Mouse (Mus musculus): ENCODE results near the gene Gm16867. TPM values are rescaled to one million over a fixed set of nuclear protein-coding genes. Genes with fewer than 3 reads are reported as not detected.
"Not testable (repeated sequence)": the region's sequence is repeated elsewhere in the genome, so short reads cannot be mapped to it uniquely, and the experiment has no call there.

Gene Gm16867
- total RNA-seq, 4 experiments from 2014 or later = 4.7 to 6.1 (median 5.4) TPM

DNA sequence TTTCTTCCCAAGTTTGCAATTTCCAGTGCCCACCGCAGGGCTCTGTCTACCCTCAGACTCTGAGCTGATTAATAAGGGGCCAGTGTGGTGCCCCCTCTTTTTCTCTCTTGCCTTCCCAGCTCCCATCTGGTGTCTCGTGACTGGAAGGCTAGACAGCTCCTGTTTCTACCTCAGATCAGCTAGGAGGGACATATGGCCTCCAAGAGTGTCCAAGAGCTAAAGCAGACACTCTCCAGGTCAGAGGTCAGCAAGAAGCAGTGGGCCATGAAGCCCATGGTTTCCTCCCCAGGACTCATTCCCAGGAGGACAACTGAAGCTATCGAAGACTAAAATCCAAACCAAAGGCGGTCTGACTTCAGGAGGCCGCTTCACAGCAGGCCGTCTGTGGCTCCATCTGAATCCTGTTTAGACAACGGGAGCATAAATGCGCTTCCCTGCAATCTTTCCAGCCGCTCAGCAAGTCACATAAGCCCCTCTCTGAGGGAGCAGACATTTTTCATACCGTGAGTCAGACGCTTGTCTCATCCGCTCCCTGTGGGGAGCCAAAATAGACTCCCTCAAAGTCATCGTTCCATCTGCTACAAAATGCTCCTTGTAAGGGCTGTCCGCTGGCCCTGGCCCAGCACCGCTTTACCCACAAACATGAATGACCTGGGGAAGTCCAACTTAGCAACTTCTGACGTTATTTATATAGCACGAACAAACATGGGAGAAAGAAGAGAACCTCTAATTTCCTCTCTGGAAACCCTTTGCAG, 35.4 kb downstream of the Gm16867 start:
- DNase-seq (ENCODE audit: low spot score in 2 of 2) = not testable (repeated sequence)

DNA sequence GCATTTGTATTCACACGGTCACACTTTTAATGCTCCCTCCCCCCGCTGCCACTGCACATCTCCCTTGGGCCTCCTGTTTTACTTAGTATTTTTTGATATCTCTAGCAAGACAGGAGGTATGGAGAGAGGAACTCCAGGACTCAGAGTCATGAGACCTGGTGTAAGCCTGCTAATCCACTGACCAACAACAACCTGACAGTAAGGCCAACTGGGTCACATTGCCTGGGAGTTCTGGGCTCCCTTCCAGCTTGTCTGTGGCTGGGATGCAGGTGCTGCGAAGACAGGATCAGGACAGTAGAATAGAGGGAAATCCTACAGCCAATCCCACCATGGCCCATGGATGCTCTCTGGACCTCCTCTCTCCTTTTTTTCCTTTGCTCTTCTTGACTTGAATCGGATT, 38.7 kb downstream of the Gm16867 start:
- DNase-seq (ENCODE audit: low spot score in 2 of 2) = not testable (repeated sequence)

DNA sequence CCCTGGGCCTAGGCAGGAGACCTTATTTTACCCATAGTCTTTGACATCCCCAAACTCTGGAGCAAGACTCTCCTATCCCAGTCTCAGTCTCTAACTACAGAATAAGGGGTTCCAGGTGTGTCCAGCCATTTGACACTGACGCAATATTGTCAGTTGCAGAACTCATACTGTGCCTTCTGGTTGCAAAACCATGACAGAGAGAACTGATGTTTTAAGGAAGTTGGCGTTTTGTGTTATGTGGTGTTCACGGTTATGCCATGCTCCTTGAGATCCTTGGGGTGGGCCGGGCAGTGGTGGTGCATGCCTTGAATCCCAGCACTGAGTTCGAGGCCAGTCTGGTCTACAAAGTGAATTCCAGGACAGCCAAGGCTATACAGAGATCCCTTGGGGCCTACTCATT, 45.5 kb downstream of the Gm16867 start:
- not testable (repeated sequence) for DNase-seq (ENCODE audit: low spot score in 2 of 2)

DNA sequence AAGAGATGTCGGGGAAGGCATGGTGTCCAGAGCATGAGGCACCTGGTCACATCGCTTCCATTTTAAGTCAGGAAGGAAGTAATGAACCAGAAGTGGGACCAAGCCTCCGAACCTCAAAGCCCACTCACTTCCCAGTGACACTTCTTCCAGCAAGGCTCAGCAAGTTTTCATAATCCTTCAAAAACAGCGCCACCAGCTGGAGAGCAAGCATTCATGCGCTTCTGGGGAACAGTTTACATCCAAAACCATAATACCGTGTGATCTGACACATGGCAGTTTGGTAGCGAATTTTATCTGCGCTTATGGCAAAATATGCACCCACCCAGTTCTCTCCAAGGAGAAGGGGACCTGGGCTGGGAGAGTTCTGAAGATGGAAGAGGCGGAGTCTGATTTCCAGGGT, 48.5 kb downstream of the Gm16867 start:
- not testable (repeated sequence) for DNase-seq (ENCODE audit: low spot score in 2 of 2)

DNA sequence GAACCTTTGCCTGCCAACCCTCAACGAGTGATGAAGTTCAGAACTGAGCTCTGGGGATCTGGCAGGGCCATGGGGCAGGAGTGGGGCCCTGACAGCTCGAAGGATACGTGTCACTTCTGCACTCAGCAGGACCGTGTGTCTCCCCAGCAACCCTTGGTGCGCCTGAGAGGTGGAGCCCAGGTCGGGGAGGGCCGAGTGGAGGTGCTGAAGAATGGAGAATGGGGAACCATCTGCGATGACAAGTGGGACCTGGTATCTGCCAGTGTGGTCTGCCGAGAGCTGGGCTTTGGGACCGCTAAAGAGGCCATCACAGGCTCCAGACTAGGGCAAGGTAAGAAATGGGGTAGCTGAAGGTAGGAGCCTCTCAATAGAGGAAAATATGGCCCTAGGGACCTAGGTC, 54.3 kb downstream of the Gm16867 start:
- not testable (repeated sequence) for DNase-seq (ENCODE audit: low spot score in 2 of 2)

DNA sequence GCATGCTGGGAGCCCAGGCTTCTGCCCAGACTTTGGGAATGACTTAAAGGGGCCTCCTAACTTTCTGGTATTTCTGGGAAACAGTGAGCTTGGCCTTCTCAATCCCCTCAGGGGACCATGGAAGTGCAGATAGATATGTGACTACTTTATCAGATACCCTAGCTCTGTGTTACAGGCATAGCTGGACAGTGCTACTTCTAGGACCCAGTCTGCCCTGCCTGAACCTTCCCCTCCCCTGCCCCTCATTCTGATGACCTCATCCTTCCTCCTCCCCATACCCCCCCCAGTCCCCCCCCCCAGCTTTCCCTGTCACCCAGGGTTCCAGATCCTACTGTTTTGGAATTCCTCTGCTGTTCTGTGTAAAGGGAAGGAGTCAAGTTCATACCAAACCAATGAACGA, 56.2 kb downstream of the Gm16867 start:
- DNase-seq (ENCODE audit: low spot score in 2 of 2) = not testable (repeated sequence)

DNA sequence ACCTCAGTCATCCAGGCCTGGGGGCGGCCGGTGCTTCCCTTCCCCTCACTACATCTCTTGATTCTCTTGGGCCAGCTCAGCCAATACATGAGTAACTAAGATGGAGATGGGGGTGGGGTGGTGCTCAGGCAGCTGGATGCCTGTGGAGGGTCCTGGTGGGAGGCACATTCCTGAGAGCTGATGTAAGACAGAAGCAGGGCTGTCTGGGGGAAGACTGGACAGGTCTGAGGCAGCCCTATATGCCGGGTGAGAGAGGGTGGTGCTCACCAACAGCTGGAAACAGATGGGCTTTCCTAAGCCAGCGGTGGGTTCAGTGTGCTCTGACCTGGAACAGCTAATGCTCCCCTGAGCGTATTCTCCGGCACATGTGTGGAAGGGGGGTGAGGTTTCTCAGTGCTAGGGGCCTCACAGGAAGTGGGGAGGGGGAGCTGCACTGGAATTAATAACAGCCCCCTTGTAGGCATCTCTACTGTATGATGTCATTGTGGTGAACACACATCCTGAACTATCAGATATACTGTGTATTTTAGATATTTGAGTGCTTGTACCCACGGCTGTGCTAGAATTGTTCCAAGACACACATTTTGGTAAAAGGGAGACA, 60.0 kb downstream of the Gm16867 start:
- DNase-seq (ENCODE audit: low spot score in 2 of 2) = not testable (repeated sequence)

DNA sequence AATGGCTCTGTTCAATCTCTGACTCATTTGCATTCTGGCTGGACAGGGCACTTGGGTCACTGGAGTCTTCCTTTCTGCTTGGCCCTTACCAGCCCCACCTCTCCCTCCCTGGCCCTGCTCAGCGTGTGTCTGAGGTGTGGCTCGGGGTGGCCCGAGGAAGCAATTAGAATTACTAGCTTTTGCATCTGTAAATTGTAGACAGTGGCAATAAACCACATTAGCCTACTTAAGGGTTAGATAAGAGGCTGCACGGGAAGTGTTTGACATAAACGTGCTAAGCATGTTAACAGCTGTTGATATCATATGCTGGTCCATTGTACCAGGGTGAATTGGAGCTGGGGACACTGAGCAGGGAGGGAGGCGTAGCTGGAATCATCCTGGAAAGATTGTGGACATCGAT, 62.2 kb downstream of the Gm16867 start:
- not testable (repeated sequence) for DNase-seq (ENCODE audit: low spot score in 2 of 2)

DNA sequence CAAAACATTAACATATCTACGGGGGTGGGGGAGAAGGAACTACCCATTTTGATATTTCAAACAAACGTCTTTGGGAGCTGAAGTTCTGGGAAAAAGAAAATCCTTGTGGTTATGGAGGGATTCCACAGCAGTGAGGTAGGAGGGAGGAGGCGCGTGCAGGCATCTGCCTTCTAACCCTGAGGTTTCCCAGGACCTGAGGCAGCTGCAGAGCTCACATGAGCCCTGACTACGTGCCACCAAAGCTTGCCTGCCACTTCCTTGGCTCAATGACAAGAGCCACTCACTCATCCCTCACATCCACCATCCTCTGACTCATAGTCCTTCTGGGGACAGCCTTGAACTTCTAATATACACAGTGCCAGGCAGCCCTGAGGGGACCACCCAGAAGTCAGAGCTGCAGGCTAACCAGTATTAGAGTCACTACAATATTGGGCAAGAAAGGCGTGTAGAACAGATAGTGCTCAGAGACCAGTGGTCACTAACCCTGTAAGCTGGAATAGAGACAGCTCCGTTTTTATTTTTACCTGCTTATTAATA, 64.4 kb downstream of the Gm16867 start:
- DNase-seq (ENCODE audit: low spot score in 2 of 2) = not testable (repeated sequence)

DNA sequence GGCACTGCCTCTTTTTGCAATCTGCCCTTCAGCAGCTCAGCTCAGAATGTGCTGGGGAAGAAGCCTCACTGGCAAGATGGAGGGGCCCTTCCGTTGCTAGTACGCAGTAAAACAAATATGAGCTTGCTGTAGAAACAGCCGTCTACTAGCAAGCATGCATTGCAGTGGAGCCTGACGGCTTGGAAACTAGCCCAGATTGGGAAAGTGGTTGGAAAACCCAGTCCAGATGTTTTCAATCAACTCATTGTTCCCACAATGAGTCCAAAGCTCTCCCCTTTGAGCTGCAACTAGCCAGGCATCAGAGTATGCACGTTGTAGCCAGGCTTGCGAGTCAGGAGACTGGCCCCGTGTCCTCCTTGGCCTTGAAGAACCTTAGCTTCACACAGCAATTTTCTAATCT, 82.2 kb downstream of the Gm16867 start:
- DNase-seq (ENCODE audit: low spot score in 2 of 2) = not testable (repeated sequence)

DNA sequence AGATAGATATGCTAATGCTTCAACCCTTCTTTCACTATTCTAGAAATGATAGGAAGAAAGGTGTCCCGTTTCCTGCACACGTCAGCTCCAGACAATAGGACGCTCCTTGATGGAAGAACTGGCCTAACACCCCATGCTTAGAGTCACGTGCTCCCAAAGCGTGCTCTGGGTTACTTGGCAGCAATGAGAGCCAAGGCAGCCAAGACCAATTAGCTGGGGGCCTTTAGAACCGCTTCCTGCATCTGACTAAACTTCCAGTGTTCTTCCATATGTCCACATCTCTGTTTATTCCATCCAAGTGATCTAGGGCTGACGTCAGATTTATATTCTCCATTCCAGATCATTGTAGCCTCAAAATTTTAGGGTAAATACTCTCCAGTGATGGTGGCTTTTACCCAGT, 85.6 kb downstream of the Gm16867 start:
- DNase-seq (ENCODE audit: low spot score in 2 of 2) = not testable (repeated sequence)

Other genes starting within 250 kb of the Gm16867 start
- under 1 TPM in 1 of 4 experiments, not detected in 3; 0.16 TPM for gene Synb, start 209.1 kb downstream of the Gm16867 start, total RNA-seq (2022)
- not detected for gene Gm27179, start 9.2 kb upstream of the Gm16867 start, total RNA-seq (2022)
- gene Entpd4b, start 52.1 kb upstream of the Gm16867 start, total RNA-seq (2022) = 10 to 100 TPM; 32.0 to 37.6 (median 35.8) TPM